Mouse (Mus musculus): ENCODE data around the gene Rpf2. TPM values are rescaled to one million over a fixed set of nuclear protein-coding genes. Genes with fewer than 3 reads are reported as not detected.

Rpf2 gene
- polyA plus RNA-seq, 1 experiment from 2014 or later: 67.4 TPM

GRCm38 (mm10) chr10:40192010-40192935, 54.6 kb downstream of the Rpf2 start:
- ATAC-seq (ENCODE audit: insufficient number of reproducible peaks, insufficient read depth, low FRiP score, low TSS enrichment, low read depth): no peak

DNA sequence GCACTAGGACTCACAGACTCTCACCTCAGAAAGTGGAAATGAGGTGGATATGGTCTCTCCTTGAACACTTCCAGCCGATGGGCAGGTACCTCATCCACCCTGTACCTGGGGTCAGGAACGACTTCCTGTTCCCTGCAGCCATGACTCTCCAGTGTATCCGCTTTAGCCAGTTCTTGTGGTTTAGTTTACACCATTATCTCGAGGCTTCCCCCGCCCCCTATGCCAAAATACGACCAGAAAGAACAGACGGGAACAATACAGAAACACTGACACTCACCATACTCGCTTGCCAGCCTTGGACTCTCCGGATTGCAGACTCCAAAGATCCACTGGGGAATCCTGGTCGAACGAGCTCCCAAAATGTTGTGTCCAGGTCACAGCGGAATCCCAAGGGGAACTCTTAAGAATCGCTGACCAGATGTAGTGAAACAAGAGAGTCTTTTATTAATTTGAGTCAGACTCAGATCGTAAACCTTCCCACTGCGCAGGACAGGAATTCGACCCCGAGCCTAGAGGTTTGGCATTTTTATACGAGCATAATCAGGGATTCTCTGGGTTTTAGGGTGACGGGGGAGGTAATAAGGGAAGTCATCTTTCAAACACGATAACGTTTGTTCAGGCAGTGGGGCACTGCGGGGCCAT, 55.4 kb downstream of the Rpf2 start:
- Histone ChIP-seq H3K4me3 (replicated peaks) (peak overlapping the region; percentile 38), H3K4me2 (peak overlapping the region; percentile 71), H3K36me3 (no peaks in the 10 kb centered on the region), H3K27ac (peak overlapping the region; percentile 54; the same call in 1 of the 2 replicates), H3K9ac (replicated peaks) (peak overlapping the region; percentile 52), H3K4me1 (replicated peaks) (peaks cover 35% of the 10 kb centered on the region), H3K27me3 (peaks cover 3% of the 10 kb centered on the region; the same call in 1 of the 2 replicates), H3K9me3 (no peaks in the 10 kb centered on the region)
- WGBS: 10% methylated on average over 22 of the region's 22 CpGs
- ATAC-seq (ENCODE audit: insufficient number of reproducible peaks, insufficient read depth, low FRiP score, low TSS enrichment, low read depth): no peak

More at GRCm38 (mm10) chr10:40192010-40192935, 54.6 kb downstream of the Rpf2 start:
- no peaks in the 10 kb centered on the region for H3K9me3 ChIP-seq
- no peaks in the 10 kb centered on the region for H3K36me3 ChIP-seq
- WGBS: 30% methylated on average over 18 of the region's 18 CpGs
- peak overlapping the region; percentile 71 for H3K4me2 ChIP-seq
- H3K27me3 ChIP-seq: peaks cover 3% of the 10 kb centered on the region; the same call in 1 of the 2 replicates
- H3K4me1 ChIP-seq (replicated peaks): peaks cover 37% of the 10 kb centered on the region
- peak overlapping the region; percentile 52 for H3K9ac ChIP-seq (replicated peaks)
- peak overlapping the region; percentile 38 for H3K4me3 ChIP-seq (replicated peaks)
- no peak overlapping the region for H3K27ac ChIP-seq

DNA sequence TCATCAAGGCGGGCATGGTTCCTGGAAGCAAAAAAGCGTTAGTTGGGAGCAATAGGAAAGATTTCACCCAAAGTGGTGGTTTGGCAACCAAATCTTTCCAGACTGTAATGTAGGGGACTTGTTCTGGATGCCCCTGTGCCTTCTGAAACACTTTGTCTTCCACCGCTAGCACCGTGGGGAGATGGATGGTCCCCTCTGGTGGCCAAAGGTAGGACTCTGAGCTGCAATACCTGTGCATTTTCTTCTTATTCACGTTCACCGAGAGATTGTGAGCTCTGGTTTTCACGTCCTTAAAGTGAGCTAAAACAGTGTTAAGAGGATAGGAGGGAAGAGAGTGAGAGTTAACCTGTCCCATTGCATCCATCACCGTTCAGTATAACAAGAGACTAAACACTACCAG, 56.0 kb downstream of the Rpf2 start:
- 83% methylated on average over 8 of the region's 8 CpGs for WGBS
- peaks cover 32% of the 10 kb centered on the region for H3K4me1 ChIP-seq (replicated peaks)
- no peak for ATAC-seq (ENCODE audit: insufficient number of reproducible peaks, insufficient read depth, low FRiP score, low TSS enrichment, low read depth)
- no peaks in the 10 kb centered on the region for H3K9me3 ChIP-seq
- H3K27me3 ChIP-seq: peaks cover 3% of the 10 kb centered on the region; the same call in 1 of the 2 replicates
- H3K27ac ChIP-seq: no peak overlapping the region
- peak overlapping the region; percentile 38; the same call in 1 of the 2 replicates for H3K4me3 ChIP-seq (replicated peaks)
- peak overlapping the region; percentile 71 for H3K4me2 ChIP-seq
- H3K9ac ChIP-seq (replicated peaks): no peak overlapping the region
- H3K36me3 ChIP-seq: no peaks in the 10 kb centered on the region

- Histone ChIP-seq H3K27ac (no peak overlapping the region), H3K4me1 (replicated peaks) (peaks cover 21% of the 10 kb centered on the region)
- WGBS: 84% methylated on average over 2 of the region's 2 CpGs
Measured at GRCm38 (mm10) chr10:40189689-40190088, 57.1 kb downstream of the Rpf2 start.

GRCm38 (mm10) chr10:40188831-40189230, 58.0 kb downstream of the Rpf2 start:
- no peak for ATAC-seq (ENCODE audit: insufficient number of reproducible peaks, insufficient read depth, low FRiP score, low TSS enrichment, low read depth)
- H3K4me2 ChIP-seq: no peak overlapping the region
- no peak overlapping the region for H3K4me3 ChIP-seq (replicated peaks)
- no peaks in the 10 kb centered on the region for H3K9me3 ChIP-seq
- peaks cover 3% of the 10 kb centered on the region; the same call in 1 of the 2 replicates for H3K27me3 ChIP-seq
- H3K36me3 ChIP-seq: no peaks in the 10 kb centered on the region
- WGBS: 49% methylated on average over 3 of the region's 3 CpGs
- H3K27ac ChIP-seq: no peak overlapping the region
- no peak overlapping the region for H3K9ac ChIP-seq (replicated peaks)
- peaks cover 19% of the 10 kb centered on the region for H3K4me1 ChIP-seq (replicated peaks)

More at GRCm38 (mm10) chr10:40189689-40190088, 57.1 kb downstream of the Rpf2 start:
- Histone ChIP-seq H3K9ac (replicated peaks) (no peak overlapping the region), H3K27me3 (peaks cover 3% of the 10 kb centered on the region; the same call in 1 of the 2 replicates), H3K4me2 (no peak overlapping the region), H3K4me3 (replicated peaks) (no peak overlapping the region), H3K9me3 (no peaks in the 10 kb centered on the region), H3K36me3 (no peaks in the 10 kb centered on the region)
- no peak for ATAC-seq (ENCODE audit: insufficient number of reproducible peaks, insufficient read depth, low FRiP score, low TSS enrichment, low read depth)

DNA sequence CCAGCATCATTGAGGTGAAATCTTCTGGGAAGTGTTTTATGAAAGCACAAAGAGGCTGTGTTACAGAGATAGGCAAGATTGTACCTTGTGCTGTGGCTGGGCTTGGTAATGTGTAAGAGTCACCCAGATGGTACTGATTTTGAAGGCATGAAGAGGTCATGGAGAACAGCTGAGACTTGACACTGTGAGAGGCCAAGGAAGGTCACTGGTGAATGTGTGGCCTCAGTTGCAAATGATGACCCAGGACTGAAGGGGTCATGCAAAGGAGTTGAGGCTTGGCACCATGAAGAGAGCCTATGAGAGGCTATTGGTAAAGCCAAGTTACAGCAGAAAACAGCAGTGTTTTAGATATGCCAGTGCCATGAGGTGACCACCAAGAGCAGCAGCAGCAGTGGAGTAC, 60.9 kb downstream of the Rpf2 start:
- Histone ChIP-seq H3K27ac (no peak overlapping the region), H3K36me3 (no peaks in the 10 kb centered on the region), H3K4me1 (replicated peaks) (0 out of 2 replicates have a peak, but pooled peaks cover 2% of the 10 kb centered on the region), H3K27me3 (no peaks in the 10 kb centered on the region), H3K9me3 (no peaks in the 10 kb centered on the region), H3K4me3 (replicated peaks) (no peak overlapping the region), H3K4me2 (no peak overlapping the region), H3K9ac (replicated peaks) (no peak overlapping the region)
- no peak for ATAC-seq (ENCODE audit: insufficient number of reproducible peaks, insufficient read depth, low FRiP score, low TSS enrichment, low read depth)

DNA sequence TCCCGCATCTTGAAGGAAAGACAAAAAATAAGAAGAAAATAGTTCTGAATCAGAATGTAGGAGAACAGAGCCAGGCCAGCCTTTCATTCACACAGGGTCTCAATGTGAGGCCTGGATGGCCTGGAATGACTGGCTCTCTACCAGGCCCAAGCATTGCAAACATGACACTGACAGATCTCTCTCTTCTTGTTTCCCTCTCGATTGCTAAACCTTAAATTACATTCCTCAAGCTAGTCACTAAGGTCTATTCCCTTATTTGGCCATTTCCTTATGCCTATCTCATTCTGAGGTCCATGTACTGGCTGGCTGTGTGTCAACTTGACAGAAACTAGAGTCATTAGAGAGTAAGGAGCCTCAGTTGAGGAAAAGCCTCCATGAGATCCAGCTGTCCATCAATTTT, 66.8 kb downstream of the Rpf2 start:
- Histone ChIP-seq H3K4me1 (replicated peaks) (no peaks in the 10 kb centered on the region), H3K27me3 (no peaks in the 10 kb centered on the region), H3K36me3 (no peaks in the 10 kb centered on the region), H3K4me3 (replicated peaks) (no peak overlapping the region), H3K9me3 (no peaks in the 10 kb centered on the region), H3K9ac (replicated peaks) (no peak overlapping the region), H3K4me2 (no peak overlapping the region), H3K27ac (no peak overlapping the region)
- WGBS: 81% methylated on average over 2 of the region's 2 CpGs
- no peak for ATAC-seq (ENCODE audit: insufficient number of reproducible peaks, insufficient read depth, low FRiP score, low TSS enrichment, low read depth)

DNA sequence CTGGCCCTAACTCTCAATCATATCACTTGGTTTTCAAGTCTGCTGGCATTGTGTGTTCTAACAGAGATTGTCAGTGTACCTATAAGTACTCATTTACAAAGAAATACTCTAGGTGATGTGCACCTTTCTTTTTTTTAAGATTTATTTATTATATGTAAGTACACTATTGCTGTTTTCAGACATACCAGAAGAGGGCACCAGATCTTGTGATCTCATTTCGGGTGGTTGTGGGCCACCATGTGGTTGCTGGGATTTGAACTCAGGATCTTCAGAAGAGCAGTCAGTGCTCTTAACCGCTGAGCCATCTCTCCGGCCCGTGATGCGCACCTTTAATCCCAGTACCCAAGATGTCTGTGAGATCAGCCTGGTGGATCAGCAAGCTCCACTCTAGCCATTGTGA, 67.7 kb downstream of the Rpf2 start:
- Histone ChIP-seq H3K9me3 (no peaks in the 10 kb centered on the region), H3K27ac (no peak overlapping the region), H3K4me3 (replicated peaks) (no peak overlapping the region), H3K4me2 (no peak overlapping the region), H3K27me3 (no peaks in the 10 kb centered on the region), H3K4me1 (replicated peaks) (no peaks in the 10 kb centered on the region), H3K9ac (replicated peaks) (no peak overlapping the region), H3K36me3 (no peaks in the 10 kb centered on the region)
- no peak for ATAC-seq (ENCODE audit: insufficient number of reproducible peaks, insufficient read depth, low FRiP score, low TSS enrichment, low read depth)
- WGBS: 96% methylated on average over 5 of the region's 5 CpGs

DNA sequence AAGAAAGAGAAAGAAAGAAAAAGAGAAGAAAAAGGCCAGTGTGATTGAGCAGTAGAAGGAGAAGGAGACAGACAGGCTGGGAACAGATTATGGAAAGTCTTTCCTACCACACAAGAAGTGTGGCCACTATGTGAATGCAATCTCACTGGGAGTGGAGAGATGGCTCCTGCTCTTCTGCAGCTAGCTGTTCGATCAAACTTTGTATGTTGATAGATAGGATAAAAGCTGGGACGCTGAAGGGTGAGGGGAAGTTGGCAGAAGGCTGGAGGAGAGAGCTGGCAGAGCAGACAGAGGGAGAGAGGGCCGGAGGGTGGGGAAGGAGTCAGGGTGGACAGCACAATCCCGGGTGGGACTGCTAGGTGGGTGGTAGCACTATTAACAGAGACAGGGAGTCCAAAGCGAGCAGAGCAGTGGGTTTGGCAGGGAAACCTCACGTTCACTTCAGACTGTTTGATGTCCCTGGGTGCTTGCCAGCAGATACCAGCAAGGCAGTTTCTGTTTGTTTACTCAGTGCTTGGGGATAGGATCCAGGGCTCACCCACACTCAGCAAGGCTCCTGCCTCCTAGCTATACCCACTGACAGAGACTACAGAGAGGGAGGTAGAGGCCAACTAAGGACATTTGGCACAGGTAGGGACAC, 69.4 kb downstream of the Rpf2 start:
- H3K4me1 ChIP-seq (replicated peaks): no peaks in the 10 kb centered on the region
- no peaks in the 10 kb centered on the region for H3K27me3 ChIP-seq
- no peak overlapping the region for H3K9ac ChIP-seq (replicated peaks)
- H3K36me3 ChIP-seq: no peaks in the 10 kb centered on the region
- no peak overlapping the region for H3K4me2 ChIP-seq
- WGBS: 48% methylated on average over 6 of the region's 6 CpGs
- no peak overlapping the region for H3K4me3 ChIP-seq (replicated peaks)
- H3K9me3 ChIP-seq: no peaks in the 10 kb centered on the region
- H3K27ac ChIP-seq: no peak overlapping the region
- no peak for ATAC-seq (ENCODE audit: insufficient number of reproducible peaks, insufficient read depth, low FRiP score, low TSS enrichment, low read depth)
